Mouse (Mus musculus): ENCODE results near the gene Cntnap1. TPM values are rescaled to one million over a fixed set of nuclear protein-coding genes. Genes with fewer than 3 reads are reported as not detected.

Gene Cntnap1
- polyA plus RNA-seq, 1 experiment from 2014 or later: 1.7 TPM

DNA sequence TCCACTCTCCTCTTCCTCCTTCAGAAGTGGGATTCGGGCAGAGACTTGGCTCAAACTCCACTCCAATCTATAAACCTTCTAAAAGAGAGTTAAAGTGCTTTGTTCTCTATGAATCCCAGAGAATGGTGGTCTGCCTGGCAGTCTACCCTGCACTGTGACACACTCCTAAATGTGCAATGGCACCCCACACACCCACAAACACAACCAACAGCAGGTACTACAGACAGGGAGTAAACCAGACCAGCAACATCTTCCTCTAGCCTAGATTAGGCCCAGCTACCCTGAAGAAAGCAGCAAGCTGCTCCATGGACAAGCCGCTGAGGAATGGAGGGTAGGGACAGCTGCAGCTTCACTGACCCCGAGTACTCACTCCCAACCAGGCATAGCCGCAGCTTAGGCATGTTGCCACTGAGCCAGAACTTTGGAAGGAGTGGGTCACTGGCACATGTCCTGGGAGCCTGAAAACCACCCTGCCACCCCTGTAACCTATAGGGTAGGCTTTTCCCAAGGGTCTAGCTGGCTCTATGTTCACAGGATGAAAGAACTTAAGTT, 21.7 kb downstream of the Cntnap1 start:
- Histone ChIP-seq H3K9ac (no peak overlapping the region), H3K9me3 (no peaks in the 10 kb centered on the region), H3K4me2 (replicated peaks) (no peak overlapping the region), H3K27ac (no peak overlapping the region), H3K36me3 (peaks cover 3% of the 10 kb centered on the region; the same call in 1 of the 2 replicates), H3K4me1 (peaks cover 26% of the 10 kb centered on the region), H3K4me3 (no peak overlapping the region), H3K27me3 (replicated peaks) (no peaks in the 10 kb centered on the region)
- 83% methylated on average over 4 of the region's 4 CpGs for whole genome bisulfite sequencing
- no peak for ATAC-seq (ENCODE audit: low FRiP score, low read depth)

DNA sequence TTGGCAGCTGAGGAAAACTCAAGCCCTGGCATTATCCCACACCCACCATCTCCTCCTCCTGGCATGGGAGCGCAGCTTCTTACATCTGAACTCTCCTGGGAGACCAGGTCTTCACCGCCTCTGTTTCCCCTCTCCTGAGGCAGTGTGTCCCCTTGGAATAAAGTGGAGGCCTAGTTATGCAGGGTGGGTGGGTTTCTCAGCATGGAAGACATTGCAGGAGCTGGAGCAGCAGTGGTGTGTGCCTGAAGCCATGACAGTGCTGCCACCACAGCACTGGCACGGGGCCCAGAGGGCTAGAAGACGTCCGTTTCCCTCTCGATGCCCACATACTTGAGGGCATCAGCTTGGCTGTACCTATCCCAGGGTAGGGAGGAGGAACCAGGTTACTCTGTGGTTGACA, 22.3 kb downstream of the Cntnap1 start:
- Histone ChIP-seq H3K9ac (no peak overlapping the region), H3K27ac (no peak overlapping the region; the same call in 1 of the 2 replicates), H3K36me3 (peaks cover 3% of the 10 kb centered on the region; the same call in 1 of the 2 replicates), H3K4me1 (peaks cover 26% of the 10 kb centered on the region), H3K27me3 (replicated peaks) (no peaks in the 10 kb centered on the region), H3K4me3 (no peak overlapping the region), H3K9me3 (no peaks in the 10 kb centered on the region), H3K4me2 (replicated peaks) (no peak overlapping the region)
- ATAC-seq (ENCODE audit: low FRiP score, low read depth): no peak
- WGBS: 95% methylated on average over 6 of the region's 6 CpGs

DNA sequence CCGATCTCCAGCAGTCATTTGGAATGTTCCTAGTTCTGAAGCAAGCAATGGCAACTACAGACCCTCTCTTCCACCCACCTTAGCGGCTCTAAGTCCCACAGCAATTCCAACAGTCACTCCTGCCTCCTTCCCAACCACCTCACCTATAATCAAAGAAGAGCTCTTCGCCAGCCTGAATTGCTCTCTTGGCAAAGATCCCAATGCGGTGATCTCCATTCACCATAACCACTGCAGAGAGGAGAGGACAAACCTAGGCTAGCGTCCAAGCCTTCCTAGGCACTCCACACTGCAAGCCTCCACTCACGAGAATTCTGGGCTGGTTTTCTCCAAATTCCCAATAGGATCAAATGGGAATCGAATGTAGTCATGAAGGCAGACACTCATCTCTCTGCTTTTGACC, 22.8 kb downstream of the Cntnap1 start:
- Histone ChIP-seq H3K27ac (no peak overlapping the region), H3K4me2 (replicated peaks) (no peak overlapping the region), H3K9ac (no peak overlapping the region), H3K9me3 (no peaks in the 10 kb centered on the region), H3K4me3 (no peak overlapping the region), H3K36me3 (peaks cover 5% of the 10 kb centered on the region; the same call in 1 of the 2 replicates), H3K4me1 (peaks cover 26% of the 10 kb centered on the region), H3K27me3 (replicated peaks) (no peaks in the 10 kb centered on the region)
- no peak for ATAC-seq (ENCODE audit: low FRiP score, low read depth)
- WGBS: 86% methylated on average over 7 of the region's 7 CpGs

DNA sequence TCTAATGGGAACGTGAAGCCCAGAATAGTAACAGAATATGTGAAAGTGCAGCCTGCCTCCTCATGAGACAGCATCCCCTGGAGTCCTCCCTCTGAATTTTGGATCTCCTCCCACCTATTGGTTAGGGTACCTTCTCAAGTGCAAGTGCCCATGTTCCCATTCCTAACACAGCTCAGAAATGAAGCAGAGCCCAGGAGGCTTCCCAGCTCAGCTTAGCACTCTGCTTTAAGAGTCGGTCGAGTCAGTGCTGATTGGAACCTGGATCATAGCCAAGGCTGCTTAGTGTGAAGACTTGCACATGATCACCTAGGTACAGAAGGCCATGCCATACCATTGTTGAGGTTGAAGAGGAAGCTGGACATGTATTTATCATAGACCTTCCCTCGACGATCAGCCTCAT, 23.8 kb downstream of the Cntnap1 start:
- Histone ChIP-seq H3K4me1 (peaks cover 25% of the 10 kb centered on the region), H3K4me3 (no peak overlapping the region), H3K27ac (no peak overlapping the region), H3K4me2 (replicated peaks) (no peak overlapping the region), H3K36me3 (peaks cover 9% of the 10 kb centered on the region; the same call in 1 of the 2 replicates), H3K9me3 (no peaks in the 10 kb centered on the region), H3K27me3 (replicated peaks) (no peaks in the 10 kb centered on the region), H3K9ac (no peak overlapping the region)
- no peak for ATAC-seq (ENCODE audit: low FRiP score, low read depth)
- WGBS: 93% methylated on average over 5 of the region's 5 CpGs

DNA sequence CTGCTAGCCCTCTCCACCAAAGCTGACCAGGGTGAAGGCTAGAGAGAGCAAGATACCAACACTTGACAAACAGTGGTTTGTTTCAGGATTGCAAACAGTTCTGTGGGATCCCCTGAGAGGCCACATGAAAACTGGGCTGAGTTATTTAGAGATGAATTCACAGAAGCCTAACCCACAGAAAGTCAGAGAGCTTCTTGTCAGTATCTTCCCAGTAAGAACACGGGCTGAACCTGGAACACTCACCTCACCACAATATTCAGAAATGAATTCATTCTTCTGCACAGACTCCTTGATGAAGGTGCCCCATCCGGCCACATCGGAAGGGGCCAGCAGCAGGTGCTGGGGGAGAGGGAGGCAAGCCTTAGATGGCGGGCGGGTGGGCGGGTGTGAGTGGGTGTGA, 24.3 kb downstream of the Cntnap1 start:
- Histone ChIP-seq H3K4me3 (no peak overlapping the region), H3K27ac (no peak overlapping the region), H3K4me2 (replicated peaks) (no peak overlapping the region), H3K4me1 (peaks cover 20% of the 10 kb centered on the region), H3K36me3 (peaks cover 10% of the 10 kb centered on the region), H3K9ac (no peak overlapping the region), H3K27me3 (replicated peaks) (no peaks in the 10 kb centered on the region), H3K9me3 (no peaks in the 10 kb centered on the region)
- no peak for ATAC-seq (ENCODE audit: low FRiP score, low read depth)
- 86% methylated on average over 6 of the region's 6 CpGs for WGBS

DNA sequence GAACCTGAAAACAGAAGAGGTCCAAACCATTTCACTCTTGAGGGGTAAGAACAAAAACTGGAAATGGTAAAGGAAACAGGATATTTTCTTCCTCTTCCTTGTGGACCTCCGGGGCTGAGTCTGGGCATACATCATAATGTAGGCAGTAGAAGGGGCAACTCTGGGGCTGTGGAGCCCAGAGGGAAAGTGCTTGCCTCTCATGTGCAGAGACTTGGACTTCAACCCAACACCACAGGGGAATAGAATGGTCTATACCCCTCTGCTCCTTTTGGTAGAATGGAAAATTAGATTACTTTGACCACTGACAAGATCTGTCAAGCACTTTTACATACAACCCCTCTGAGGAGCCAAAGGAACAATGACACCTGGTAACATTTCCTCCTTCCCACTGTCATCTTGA, 24.8 kb downstream of the Cntnap1 start:
- H3K36me3 ChIP-seq: peaks cover 11% of the 10 kb centered on the region
- no peaks in the 10 kb centered on the region for H3K27me3 ChIP-seq (replicated peaks)
- 67% methylated on average over 1 of the region's 1 CpGs for WGBS
- H3K4me3 ChIP-seq: no peak overlapping the region
- H3K4me2 ChIP-seq (replicated peaks): no peak overlapping the region
- H3K27ac ChIP-seq: no peak overlapping the region
- H3K9me3 ChIP-seq: no peaks in the 10 kb centered on the region
- no peak for ATAC-seq (ENCODE audit: low FRiP score, low read depth)
- peaks cover 15% of the 10 kb centered on the region; the same call in 1 of the 2 replicates for H3K4me1 ChIP-seq
- no peak overlapping the region for H3K9ac ChIP-seq

DNA sequence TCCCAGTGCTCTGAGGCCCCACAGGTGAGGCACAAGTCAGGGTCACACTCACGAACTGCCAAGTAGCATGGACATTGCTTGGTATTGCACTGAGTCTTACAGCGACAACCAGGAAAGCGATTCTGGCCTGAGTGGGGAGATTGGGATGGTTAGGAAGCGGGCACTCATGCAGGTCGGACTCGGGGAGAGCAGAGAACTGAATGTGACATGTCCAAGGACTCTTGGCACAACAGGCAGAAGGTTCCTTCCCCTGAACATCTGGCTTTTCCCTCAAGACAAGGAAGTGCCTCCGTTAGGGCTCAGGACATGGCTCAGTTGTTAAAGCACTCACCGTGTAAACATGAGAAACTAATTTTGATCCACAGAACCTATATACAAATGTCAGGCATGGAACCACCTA, 25.2 kb downstream of the Cntnap1 start:
- ATAC-seq (ENCODE audit: low FRiP score, low read depth): no peak
- Histone ChIP-seq H3K9ac (no peak overlapping the region), H3K4me1 (peaks cover 11% of the 10 kb centered on the region; the same call in 1 of the 2 replicates), H3K36me3 (peaks cover 11% of the 10 kb centered on the region), H3K27me3 (replicated peaks) (no peaks in the 10 kb centered on the region), H3K4me3 (no peak overlapping the region), H3K4me2 (replicated peaks) (no peak overlapping the region), H3K27ac (no peak overlapping the region), H3K9me3 (no peaks in the 10 kb centered on the region)
- WGBS: 93% methylated on average over 8 of the region's 8 CpGs

DNA sequence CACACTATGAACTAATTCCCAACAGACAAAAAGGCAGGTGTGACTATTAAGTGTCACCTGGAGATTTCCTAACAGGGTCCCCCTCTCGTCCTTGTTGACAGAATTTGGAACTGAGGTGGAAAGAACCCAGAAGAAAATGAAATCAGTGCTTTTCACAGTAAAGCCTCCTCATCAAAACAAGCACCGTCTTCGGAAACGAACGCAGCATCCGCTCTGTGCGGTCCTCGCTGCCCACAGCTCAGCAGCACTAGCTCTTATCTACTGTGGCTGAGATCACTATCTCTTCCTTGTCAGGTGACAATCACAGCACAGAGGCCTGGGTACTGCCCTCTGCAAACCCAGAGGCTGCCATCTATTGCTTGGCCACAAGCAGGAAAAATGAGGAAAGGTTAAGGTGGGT, 25.9 kb downstream of the Cntnap1 start:
- H3K36me3 ChIP-seq: peaks cover 11% of the 10 kb centered on the region
- no peak for ATAC-seq (ENCODE audit: low FRiP score, low read depth)
- WGBS: 93% methylated on average over 8 of the region's 8 CpGs

DNA sequence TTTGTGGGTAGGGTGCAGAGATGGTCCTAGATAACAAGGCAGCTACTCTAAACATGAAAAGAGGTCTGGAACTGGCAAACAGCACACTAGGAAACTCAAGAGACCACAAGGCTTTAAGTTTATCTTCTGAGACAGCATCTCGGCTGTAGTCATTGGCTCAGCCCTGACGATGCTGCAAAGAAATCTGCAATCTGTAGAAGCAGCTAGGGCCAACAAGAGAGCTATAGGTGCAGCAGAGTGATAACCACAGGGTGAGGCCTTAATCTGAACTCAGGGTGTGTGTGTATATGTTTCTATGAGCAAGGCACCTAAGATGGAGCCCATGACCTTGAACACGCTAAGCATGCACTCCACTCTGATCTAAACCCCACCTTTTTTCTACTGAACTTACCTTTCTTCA, 29.2 kb downstream of the Cntnap1 start:
- WGBS: 94% methylated on average over 3 of the region's 3 CpGs
- H3K27ac ChIP-seq: no peak overlapping the region
- peaks cover 20% of the 10 kb centered on the region for H3K36me3 ChIP-seq
- ATAC-seq (ENCODE audit: low FRiP score, low read depth): no peak
- H3K4me3 ChIP-seq: no peak overlapping the region
- no peaks in the 10 kb centered on the region for H3K4me1 ChIP-seq
- H3K9me3 ChIP-seq: no peaks in the 10 kb centered on the region
- H3K27me3 ChIP-seq (replicated peaks): no peaks in the 10 kb centered on the region
- H3K4me2 ChIP-seq (replicated peaks): no peak overlapping the region
- no peak overlapping the region for H3K9ac ChIP-seq

More for the DNA sequence above, 25.9 kb downstream of the Cntnap1 start:
- Histone ChIP-seq H3K4me3 (no peak overlapping the region), H3K27me3 (replicated peaks) (no peaks in the 10 kb centered on the region), H3K9ac (no peak overlapping the region), H3K4me2 (replicated peaks) (no peak overlapping the region), H3K4me1 (0 out of 2 replicates have a peak, but pooled peaks cover 5% of the 10 kb centered on the region), H3K27ac (no peak overlapping the region), H3K9me3 (no peaks in the 10 kb centered on the region)

DNA sequence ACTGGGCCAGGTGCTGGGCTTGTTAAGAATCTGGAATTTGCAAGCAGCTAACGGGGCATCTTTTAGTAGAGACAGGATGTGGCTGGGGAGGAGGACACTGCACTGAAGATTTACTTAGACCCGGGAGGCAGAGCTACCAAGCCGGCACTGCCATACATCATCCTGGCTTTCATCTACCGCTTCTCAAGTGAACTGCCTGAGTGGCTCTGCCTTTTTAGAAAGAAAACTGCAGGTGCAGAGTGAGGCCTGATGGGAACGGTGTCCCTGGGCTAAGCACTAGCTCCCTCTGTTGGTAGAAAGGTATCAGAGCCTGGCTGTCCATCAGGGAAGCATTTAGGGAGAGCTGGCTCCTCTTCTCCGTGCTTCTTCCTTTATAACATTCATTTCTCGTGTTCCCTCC, 30.7 kb downstream of the Cntnap1 start:
- Histone ChIP-seq H3K9me3 (no peaks in the 10 kb centered on the region), H3K9ac (no peak overlapping the region), H3K4me3 (no peak overlapping the region), H3K27ac (no peak overlapping the region), H3K4me1 (no peaks in the 10 kb centered on the region), H3K36me3 (peaks cover 17% of the 10 kb centered on the region), H3K4me2 (replicated peaks) (no peak overlapping the region), H3K27me3 (replicated peaks) (no peaks in the 10 kb centered on the region)
- 14% methylated on average over 7 of the region's 7 CpGs for WGBS
- no peak for ATAC-seq (ENCODE audit: low FRiP score, low read depth)

DNA sequence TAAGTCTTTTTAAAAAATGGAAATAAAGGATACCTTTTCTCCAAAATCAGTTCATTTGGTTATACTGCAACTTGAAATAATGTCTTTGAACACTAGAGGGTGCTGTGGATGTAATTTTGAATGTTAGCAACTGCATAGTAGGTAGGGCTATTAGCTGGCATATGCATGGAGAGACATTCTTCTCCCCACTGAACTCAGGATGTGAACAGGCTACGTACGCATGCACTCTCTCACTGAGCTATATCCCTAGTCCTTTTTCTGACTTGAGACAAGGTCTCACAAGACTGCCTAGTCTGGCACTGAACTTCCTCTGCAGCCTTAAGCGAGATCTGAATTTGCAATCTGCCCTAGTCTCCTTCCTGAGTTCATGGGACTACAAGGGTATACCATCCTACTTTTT, 41.6 kb downstream of the Cntnap1 start:
- no peaks in the 10 kb centered on the region for H3K4me1 ChIP-seq
- no peak overlapping the region for H3K4me3 ChIP-seq
- WGBS: 58% methylated on average over 3 of the region's 3 CpGs
- no peak for ATAC-seq (ENCODE audit: low FRiP score, low read depth)
- H3K27me3 ChIP-seq (replicated peaks): no peaks in the 10 kb centered on the region
- H3K9me3 ChIP-seq: no peaks in the 10 kb centered on the region
- H3K36me3 ChIP-seq: peaks cover 20% of the 10 kb centered on the region; the same call in 1 of the 2 replicates
- H3K4me2 ChIP-seq (replicated peaks): no peak overlapping the region
- no peak overlapping the region for H3K27ac ChIP-seq
- H3K9ac ChIP-seq: no peak overlapping the region

DNA sequence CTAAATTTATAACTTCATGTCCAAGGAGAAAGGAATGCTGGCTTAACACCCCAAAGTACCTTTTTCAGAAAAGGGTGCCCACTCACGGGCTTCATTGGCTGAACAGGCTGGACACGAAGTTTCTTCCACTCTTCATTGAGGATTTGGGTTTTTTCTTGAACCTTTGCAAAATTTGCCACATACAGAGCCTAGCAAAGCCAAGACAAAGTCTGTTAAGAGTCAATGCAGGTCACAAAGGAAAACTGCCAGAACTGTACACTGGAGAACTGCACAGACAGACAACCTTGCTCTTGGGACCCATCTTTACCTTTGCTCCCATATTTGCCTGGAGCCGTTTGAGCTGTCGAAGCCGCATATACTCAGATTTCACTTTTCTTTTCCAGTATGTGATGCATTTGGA, 46.6 kb downstream of the Cntnap1 start:
- no peaks in the 10 kb centered on the region for H3K27me3 ChIP-seq (replicated peaks)
- no peak for ATAC-seq (ENCODE audit: low FRiP score, low read depth)
- no peak overlapping the region for H3K27ac ChIP-seq
- 88% methylated on average over 5 of the region's 5 CpGs for WGBS
- no peaks in the 10 kb centered on the region for H3K4me1 ChIP-seq
- no peak overlapping the region for H3K4me3 ChIP-seq
- H3K9ac ChIP-seq: no peak overlapping the region
- no peak overlapping the region for H3K4me2 ChIP-seq (replicated peaks)
- H3K36me3 ChIP-seq: peaks cover 13% of the 10 kb centered on the region; the same call in 1 of the 2 replicates
- no peaks in the 10 kb centered on the region for H3K9me3 ChIP-seq

DNA sequence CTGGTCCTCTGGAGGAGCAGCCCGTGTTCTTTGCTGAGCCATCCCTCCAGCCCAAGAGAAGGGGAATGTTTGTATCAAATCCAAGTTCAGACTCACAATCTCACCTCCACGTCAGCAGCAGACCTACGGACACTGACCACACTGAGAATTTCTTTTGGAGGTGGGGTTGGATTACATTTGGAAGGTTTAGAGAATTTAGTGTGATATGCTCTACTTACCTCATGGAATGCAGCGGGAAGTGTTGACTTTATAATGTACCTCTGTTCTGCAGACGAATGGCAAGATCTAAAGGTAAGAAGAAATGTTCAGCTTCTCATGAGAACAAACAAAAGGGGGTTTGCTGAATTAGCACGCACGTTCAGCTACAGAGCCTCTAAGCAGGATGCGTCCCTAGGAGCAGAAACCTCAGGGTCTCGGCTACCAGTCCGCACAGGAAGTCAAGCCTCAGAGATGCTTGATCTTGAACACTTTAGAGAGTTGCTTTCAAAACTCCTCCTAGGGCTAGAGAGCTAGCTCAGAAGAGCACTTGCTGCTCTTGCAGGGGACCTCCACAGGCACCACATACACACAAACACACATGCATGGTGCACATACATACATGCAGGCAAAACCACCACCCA, 48.2 kb downstream of the Cntnap1 start:
- H3K27ac ChIP-seq: no peak overlapping the region
- no peak overlapping the region for H3K9ac ChIP-seq
- H3K27me3 ChIP-seq (replicated peaks): no peaks in the 10 kb centered on the region
- H3K4me2 ChIP-seq (replicated peaks): no peak overlapping the region
- peaks cover 12% of the 10 kb centered on the region; the same call in 1 of the 2 replicates for H3K36me3 ChIP-seq
- no peaks in the 10 kb centered on the region for H3K9me3 ChIP-seq
- WGBS: 87% methylated on average over 10 of the region's 10 CpGs
- no peak overlapping the region for H3K4me3 ChIP-seq
- ATAC-seq (ENCODE audit: low FRiP score, low read depth): no peak
- H3K4me1 ChIP-seq: no peaks in the 10 kb centered on the region

Measured in neural tube, embryonic 12.5 days (tissue).